Mouse (Mus musculus): ENCODE results near the gene Trappc1. TPM values are rescaled to one million over a fixed set of nuclear protein-coding genes. Genes with fewer than 3 reads are reported as not detected.

Gene Trappc1
- total and polyA plus RNA-seq, 2 experiments from 2014 or later, result 157 to 173 TPM

DNA sequence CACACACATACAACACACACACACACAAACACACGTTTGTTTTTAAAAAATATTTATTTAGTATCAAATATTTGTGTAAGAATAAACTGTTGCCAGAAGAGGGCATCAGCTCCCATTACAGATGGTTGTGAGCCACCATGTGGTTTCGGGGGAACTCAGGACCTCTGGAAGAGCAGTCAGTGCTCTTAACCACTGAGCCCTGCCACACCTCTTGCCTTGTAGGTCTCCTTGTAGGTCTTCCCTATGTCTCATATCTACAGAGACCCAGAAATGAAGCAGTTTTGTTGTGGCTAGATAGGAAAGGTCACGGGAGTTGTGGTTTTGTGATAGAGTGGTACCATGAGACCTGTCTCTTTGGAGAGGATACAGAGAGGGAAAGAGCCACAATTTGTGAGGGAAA lies 10.1 kb downstream of the Trappc1 start:
- Histone ChIP-seq H3K27me3 (ENCODE audit: insufficient read depth, low read length) (no peaks in the 10 kb centered on the region), H3K4me3 (ENCODE audit: low read length) (no peak overlapping the region), H3K9me3 (ENCODE audit: low read length) (no peaks in the 10 kb centered on the region), H3K36me3 (ENCODE audit: insufficient read depth, low read length) (no peaks in the 10 kb centered on the region), H3K27ac (no peak overlapping the region), H3K4me1 (ENCODE audit: insufficient read depth, low read length) (peaks cover 17% of the 10 kb centered on the region), H3K9ac (replicated peaks; ENCODE audit: low read length) (no peak overlapping the region), H3K4me2 (ENCODE audit: low read depth, low read length) (no peak overlapping the region)
- 61% methylated on average over 3 of the region's 3 CpGs for WGBS
- ATAC-seq (no peak), DNase-seq (ENCODE audit: low spot score) (no peak)
- TF ChIP-seq CTCF (IDR thresholded peaks at IDR 0.05; ENCODE audit: low read depth), result no peak

DNA sequence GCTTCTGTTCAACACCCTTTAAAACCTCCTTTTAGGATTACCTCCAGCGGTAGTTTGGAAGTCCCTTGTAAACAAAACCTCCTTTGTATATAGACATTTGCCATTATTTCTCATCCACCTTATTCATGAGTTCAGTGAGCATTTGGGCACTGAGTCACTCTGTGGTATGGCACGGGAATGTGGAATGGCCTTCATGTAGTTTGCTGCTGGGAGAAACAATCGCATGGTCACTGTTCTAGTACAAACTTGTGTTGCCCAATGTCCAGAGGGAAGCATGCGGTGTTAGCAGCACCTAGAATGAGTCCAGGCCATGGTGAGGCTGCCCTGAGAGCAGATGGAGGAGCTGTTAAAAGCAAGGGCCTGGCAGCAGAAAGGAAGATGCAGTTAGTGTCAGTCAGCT lies 11.0 kb downstream of the Trappc1 start:
- no peaks in the 10 kb centered on the region for H3K9me3 ChIP-seq (ENCODE audit: low read length)
- no peak overlapping the region for H3K4me2 ChIP-seq (ENCODE audit: low read depth, low read length)
- no peak overlapping the region for H3K4me3 ChIP-seq (ENCODE audit: low read length)
- DNase-seq (ENCODE audit: low spot score), result no peak
- no peak overlapping the region for H3K27ac ChIP-seq
- H3K27me3 ChIP-seq (ENCODE audit: insufficient read depth, low read length), result no peaks in the 10 kb centered on the region
- H3K4me1 ChIP-seq (ENCODE audit: insufficient read depth, low read length), result peaks cover 17% of the 10 kb centered on the region
- no peak overlapping the region for H3K9ac ChIP-seq (replicated peaks; ENCODE audit: low read length)
- H3K36me3 ChIP-seq (ENCODE audit: insufficient read depth, low read length), result no peaks in the 10 kb centered on the region
- 78% methylated on average over 4 of the region's 4 CpGs for WGBS
- ATAC-seq, result no peak
- no peak for TF ChIP-seq CTCF (IDR thresholded peaks at IDR 0.05; ENCODE audit: low read depth)

- Histone ChIP-seq H3K27me3 (ENCODE audit: insufficient read depth, low read length) (no peaks in the 10 kb centered on the region), H3K9me3 (ENCODE audit: low read length) (no peaks in the 10 kb centered on the region), H3K4me3 (ENCODE audit: low read length) (peak within 1 kb of the TSS; percentile 48), H3K27ac (peak within 1 kb of the TSS; percentile 86), H3K4me1 (ENCODE audit: insufficient read depth, low read length) (peaks cover 6% of the 10 kb centered on the region), H3K9ac (replicated peaks; ENCODE audit: low read length) (peak within 1 kb of the TSS; percentile 64), H3K4me2 (ENCODE audit: low read depth, low read length) (peak within 1 kb of the TSS; percentile 64), H3K36me3 (ENCODE audit: insufficient read depth, low read length) (peaks cover 17% of the 10 kb centered on the region)
- ATAC-seq, result peak; percentile 93
- TF ChIP-seq CTCF (IDR thresholded peaks at IDR 0.05; ENCODE audit: low read depth), result no peak
- WGBS, result 2% methylated on average over 88 of the region's 99 CpGs
- DNase-seq (ENCODE audit: low spot score), result peak; percentile 93
Measured at GRCm38 (mm10) chr11:69340161-69341131, 16.7 kb downstream of the Trappc1 start, which contains the start of gene Rnf227. TSS of gene Rnf227 (plus strand) at chr11:69340461.

- H3K9ac ChIP-seq (replicated peaks; ENCODE audit: low read length), result no peak overlapping the region
- 88% methylated on average over 23 of the region's 26 CpGs for WGBS
- no peaks in the 10 kb centered on the region for H3K4me1 ChIP-seq (ENCODE audit: insufficient read depth, low read length)
- H3K4me2 ChIP-seq (ENCODE audit: low read depth, low read length), result no peak overlapping the region
- H3K9me3 ChIP-seq (ENCODE audit: low read length), result no peaks in the 10 kb centered on the region
- ATAC-seq (no peak), DNase-seq (ENCODE audit: low spot score) (no peak)
- H3K27ac ChIP-seq, result no peak overlapping the region
- TF ChIP-seq CTCF (IDR thresholded peaks at IDR 0.05; ENCODE audit: low read depth), result no peak
- H3K27me3 ChIP-seq (ENCODE audit: insufficient read depth, low read length), result no peaks in the 10 kb centered on the region
- H3K4me3 ChIP-seq (ENCODE audit: low read length), result no peak overlapping the region
- H3K36me3 ChIP-seq (ENCODE audit: insufficient read depth, low read length), result peaks cover 53% of the 10 kb centered on the region
Measured at GRCm38 (mm10) chr11:69346441-69346840, 22.7 kb downstream of the Trappc1 start.

GRCm38 (mm10) chr11:69356544-69356943 lies 32.8 kb downstream of the Trappc1 start:
- no peak overlapping the region for H3K4me3 ChIP-seq (ENCODE audit: low read length)
- no peaks in the 10 kb centered on the region for H3K4me1 ChIP-seq (ENCODE audit: insufficient read depth, low read length)
- TF ChIP-seq CTCF (IDR thresholded peaks at IDR 0.05; ENCODE audit: low read depth), result no peak
- no peak overlapping the region for H3K9ac ChIP-seq (replicated peaks; ENCODE audit: low read length)
- peaks cover 95% of the 10 kb centered on the region for H3K36me3 ChIP-seq (ENCODE audit: insufficient read depth, low read length)
- 91% methylated on average over 5 of the region's 5 CpGs for WGBS
- H3K27ac ChIP-seq, result no peak overlapping the region
- no peak for ATAC-seq
- no peak overlapping the region for H3K4me2 ChIP-seq (ENCODE audit: low read depth, low read length)
- no peak for DNase-seq (ENCODE audit: low spot score)
- no peaks in the 10 kb centered on the region for H3K9me3 ChIP-seq (ENCODE audit: low read length)
- H3K27me3 ChIP-seq (ENCODE audit: insufficient read depth, low read length), result no peaks in the 10 kb centered on the region

GRCm38 (mm10) chr11:69357690-69358089 lies 33.9 kb downstream of the Trappc1 start:
- 94% methylated on average over 12 of the region's 12 CpGs for WGBS
- ATAC-seq, result no peak
- no peaks in the 10 kb centered on the region for H3K27me3 ChIP-seq (ENCODE audit: insufficient read depth, low read length)
- TF ChIP-seq CTCF (IDR thresholded peaks at IDR 0.05; ENCODE audit: low read depth), result no peak
- H3K27ac ChIP-seq, result no peak overlapping the region
- no peaks in the 10 kb centered on the region for H3K4me1 ChIP-seq (ENCODE audit: insufficient read depth, low read length)
- no peak overlapping the region for H3K4me3 ChIP-seq (ENCODE audit: low read length)
- DNase-seq (ENCODE audit: low spot score), result no peak
- H3K9ac ChIP-seq (replicated peaks; ENCODE audit: low read length), result no peak overlapping the region
- H3K36me3 ChIP-seq (ENCODE audit: insufficient read depth, low read length), result peaks cover 85% of the 10 kb centered on the region
- H3K9me3 ChIP-seq (ENCODE audit: low read length), result no peaks in the 10 kb centered on the region
- no peak overlapping the region for H3K4me2 ChIP-seq (ENCODE audit: low read depth, low read length)

GRCm38 (mm10) chr11:69362021-69362420 lies 38.2 kb downstream of the Trappc1 start:
- H3K27ac ChIP-seq, result no peak overlapping the region
- no peaks in the 10 kb centered on the region for H3K27me3 ChIP-seq (ENCODE audit: insufficient read depth, low read length)
- H3K4me2 ChIP-seq (ENCODE audit: low read depth, low read length), result no peak overlapping the region
- peaks cover 49% of the 10 kb centered on the region for H3K36me3 ChIP-seq (ENCODE audit: insufficient read depth, low read length)
- ATAC-seq (no peak), DNase-seq (ENCODE audit: low spot score) (peak; percentile 21)
- no peaks in the 10 kb centered on the region for H3K9me3 ChIP-seq (ENCODE audit: low read length)
- no peak overlapping the region for H3K9ac ChIP-seq (replicated peaks; ENCODE audit: low read length)
- no peak overlapping the region for H3K4me3 ChIP-seq (ENCODE audit: low read length)
- TF ChIP-seq CTCF (IDR thresholded peaks at IDR 0.05; ENCODE audit: low read depth), result no peak
- WGBS, result 33% methylated on average over 7 of the region's 7 CpGs
- peaks cover 21% of the 10 kb centered on the region for H3K4me1 ChIP-seq (ENCODE audit: insufficient read depth, low read length)

Data from hindbrain, postnatal 0 days (tissue).